In genomic region chr10:115469040-115469439, GRCm38 (mm10) we compare ENCODE assay signal across 14 mouse cellular contexts.
A peak's percentile ranks its signal among the peaks of the same experiment; 100 is the strongest.
DNase-seq lines count a peak whose midpoint lies in the region; ATAC-seq and TF ChIP-seq lines count a peak whose summit lies in the region.
"Had no signal": no experiment of that assay in that cellular context is flagged by ENCODE, and none has a peak within 500 bp of the region (broad histone marks: within the 10 kb centered on the region; RNA-seq: fewer than 3 reads in every experiment).

No protein-coding gene starts in this region.

- ATAC-seq in intestine, embryonic 14.5 days (replicated peaks; ENCODE audit: low FRiP score, low TSS enrichment, low read depth) = no peak
- ATAC-seq in intestine, embryonic 16.5 days = no peak
- peak; percentile 94 for ATAC-seq in forebrain, embryonic 15.5 days (replicated peaks)
- ATAC-seq in midbrain, embryonic 16.5 days = peak; percentile 81
- no peak for ATAC-seq in liver, embryonic 12.5 days

- H3K36me3 ChIP-seq in intestine, embryonic 14.5 days (ENCODE audit: control insufficient read depth, insufficient read depth, low read length) = no peaks in the 10 kb centered on the region
- H3K36me3 ChIP-seq in intestine, embryonic 16.5 days (ENCODE audit: control insufficient read depth, insufficient read depth, low read length) = no peaks in the 10 kb centered on the region
- no peaks in the 10 kb centered on the region for H3K36me3 ChIP-seq in ES-E14 (ENCODE audit: control insufficient read depth, insufficient read depth, low read length, poor library complexity, severe bottlenecking)
- H3K36me3 ChIP-seq in forebrain, embryonic 15.5 days = no peaks in the 10 kb centered on the region
- H3K36me3 ChIP-seq in midbrain, embryonic 16.5 days (ENCODE audit: control insufficient read depth, insufficient read depth, low read length) = no peaks in the 10 kb centered on the region
- no peaks in the 10 kb centered on the region for H3K36me3 ChIP-seq in liver, embryonic 12.5 days
- H3K36me3 ChIP-seq: heart, embryonic 15.5 days; limb, embryonic 15.5 days had no signal

- H3K4me3 ChIP-seq in intestine, embryonic 14.5 days (ENCODE audit: low read depth, low read length) = no peak overlapping the region
- no peak overlapping the region for H3K4me3 ChIP-seq in intestine, embryonic 16.5 days (ENCODE audit: low read length)
- no peak overlapping the region for H3K4me3 ChIP-seq in ES-E14 (ENCODE audit: insufficient read depth in 1 of 2, low read depth in 1 of 2, low read length in 2 of 2, poor library complexity in 1 of 2, severe bottlenecking in 1 of 2)
- no peak overlapping the region for H3K4me3 ChIP-seq in forebrain, embryonic 15.5 days
- H3K4me3 ChIP-seq in midbrain, embryonic 16.5 days (ENCODE audit: low read depth, low read length) = no peak overlapping the region
- no peak overlapping the region for H3K4me3 ChIP-seq in liver, embryonic 12.5 days
- H3K4me3 ChIP-seq in cerebellum, adult 2 months (replicated peaks; ENCODE audit: insufficient read depth, low read depth, low read length) = no peak overlapping the region
- H3K4me3 ChIP-seq: embryonic facial prominence, embryonic 15.5 days; heart, embryonic 15.5 days; limb, embryonic 15.5 days had no signal

- no peak overlapping the region for H3K27ac ChIP-seq in intestine, embryonic 14.5 days (ENCODE audit: low read depth)
- no peak overlapping the region for H3K27ac ChIP-seq in intestine, embryonic 16.5 days (ENCODE audit: low read length)
- H3K27ac ChIP-seq in ES-E14 (ENCODE audit: insufficient read depth, low read depth, low read length, poor library complexity, severe bottlenecking) = no peak overlapping the region
- H3K27ac ChIP-seq in forebrain, embryonic 15.5 days (replicated peaks) = no peak overlapping the region
- H3K27ac ChIP-seq in midbrain, embryonic 16.5 days (ENCODE audit: low read length) = no peak overlapping the region
- H3K27ac ChIP-seq in liver, embryonic 12.5 days = no peak overlapping the region
- H3K27ac ChIP-seq in cerebellum, adult 2 months (ENCODE audit: insufficient read depth, low read length) = no peak overlapping the region
- H3K27ac ChIP-seq: embryonic facial prominence, embryonic 15.5 days; heart, embryonic 15.5 days; limb, embryonic 15.5 days had no signal

- 27% methylated on average over 7 of the region's 7 CpGs for WGBS in intestine, embryonic 14.5 days
- WGBS in intestine, embryonic 16.5 days = 36% methylated on average over 7 of the region's 7 CpGs
- whole genome bisulfite sequencing in forebrain, embryonic 15.5 days = 4% methylated on average over 7 of the region's 7 CpGs
- WGBS in midbrain, embryonic 16.5 days = 22% methylated on average over 7 of the region's 7 CpGs
- 34% methylated on average over 7 of the region's 7 CpGs for WGBS in liver, embryonic 12.5 days (ENCODE audit: insufficient replicate concordance)
- 44% methylated on average over 7 of the region's 7 CpGs for WGBS in cerebellum, adult 2 months

- H3K9me3 ChIP-seq in intestine, embryonic 14.5 days (ENCODE audit: control insufficient read depth, low read length) = no peaks in the 10 kb centered on the region
- no peaks in the 10 kb centered on the region for H3K9me3 ChIP-seq in intestine, embryonic 16.5 days (ENCODE audit: control insufficient read depth, low read length)
- H3K9me3 ChIP-seq in ES-E14 (ENCODE audit: control insufficient read depth, insufficient read depth, low read depth, low read length) = no peaks in the 10 kb centered on the region
- no peaks in the 10 kb centered on the region for H3K9me3 ChIP-seq in forebrain, embryonic 15.5 days
- H3K9me3 ChIP-seq in midbrain, embryonic 16.5 days (replicated peaks; ENCODE audit: control insufficient read depth, low read length, poor library complexity, severe bottlenecking) = no peaks in the 10 kb centered on the region
- H3K9me3 ChIP-seq in liver, embryonic 12.5 days (replicated peaks) = no peaks in the 10 kb centered on the region
- H3K9me3 ChIP-seq: embryonic facial prominence, embryonic 15.5 days; heart, embryonic 15.5 days; limb, embryonic 15.5 days had no signal

- no peaks in the 10 kb centered on the region for H3K27me3 ChIP-seq in intestine, embryonic 14.5 days (replicated peaks; ENCODE audit: control insufficient read depth, insufficient read depth, low read length)
- no peaks in the 10 kb centered on the region for H3K27me3 ChIP-seq in intestine, embryonic 16.5 days (replicated peaks; ENCODE audit: control insufficient read depth, insufficient read depth, low read length)
- H3K27me3 ChIP-seq in forebrain, embryonic 15.5 days = peaks cover 81% of the 10 kb centered on the region
- no peaks in the 10 kb centered on the region for H3K27me3 ChIP-seq in midbrain, embryonic 16.5 days (ENCODE audit: control insufficient read depth, insufficient read depth, low read depth, low read length)
- no peaks in the 10 kb centered on the region for H3K27me3 ChIP-seq in liver, embryonic 12.5 days (replicated peaks)
- no peaks in the 10 kb centered on the region for H3K27me3 ChIP-seq in cerebellum, adult 2 months (ENCODE audit: control insufficient read depth, insufficient read depth, low read length)
- H3K27me3 ChIP-seq: embryonic facial prominence, embryonic 15.5 days; heart, embryonic 15.5 days; limb, embryonic 15.5 days had no signal

- no peak for TF ChIP-seq CTCF in cerebellum, adult 2 months (IDR thresholded peaks at IDR 0.05; ENCODE audit: borderline replicate concordance, insufficient read depth, low read depth, low read length)

- peak; percentile 40 for DNase-seq in intestine, embryonic 14.5 days (ENCODE audit: low spot score)
- peak; percentile 76 for DNase-seq in ES-E14 (ENCODE audit: low read depth, low spot score)
- DNase-seq in urinary bladder, postnatal 10 days (ENCODE audit: low spot score) = no peak
- DNase-seq in cerebellum, adult 2 months = no peak
- DNase-seq: cerebellum, postnatal 14 days; kidney, adult 18-20 months; layer of hippocampus, postnatal 36 days had no signal

- TF ChIP-seq POLR2A in cerebellum, adult 2 months (IDR thresholded peaks at IDR 0.05; ENCODE audit: borderline replicate concordance, insufficient read depth, low read length) = no peak

- H3K4me1 ChIP-seq in intestine, embryonic 14.5 days (replicated peaks; ENCODE audit: control insufficient read depth, insufficient read depth, low read length) = no peaks in the 10 kb centered on the region
- no peaks in the 10 kb centered on the region for H3K4me1 ChIP-seq in intestine, embryonic 16.5 days (ENCODE audit: control insufficient read depth, insufficient read depth, low read length)
- peaks cover 0 to 2% of the 10 kb centered on the region in 2 experiments; a peak in 2 of 4 replicates for H3K4me1 ChIP-seq in ES-E14 (ENCODE audit: control insufficient read depth in 2 of 2, insufficient read depth in 2 of 2, low read length in 2 of 2, poor library complexity in 1 of 2)
- H3K4me1 ChIP-seq in forebrain, embryonic 15.5 days = peaks cover 9% of the 10 kb centered on the region
- no peaks in the 10 kb centered on the region for H3K4me1 ChIP-seq in midbrain, embryonic 16.5 days (ENCODE audit: control insufficient read depth, insufficient read depth, low read length)
- no peaks in the 10 kb centered on the region for H3K4me1 ChIP-seq in liver, embryonic 12.5 days
- no peaks in the 10 kb centered on the region for H3K4me1 ChIP-seq in cerebellum, adult 2 months (ENCODE audit: control insufficient read depth, insufficient read depth, low read length)
- H3K4me1 ChIP-seq: embryonic facial prominence, embryonic 15.5 days; heart, embryonic 15.5 days; limb, embryonic 15.5 days had no signal

- no peak overlapping the region for H3K4me2 ChIP-seq in intestine, embryonic 14.5 days (ENCODE audit: low read length)
- no peak overlapping the region for H3K4me2 ChIP-seq in intestine, embryonic 16.5 days (ENCODE audit: low read depth, low read length)
- H3K4me2 ChIP-seq in forebrain, embryonic 15.5 days (replicated peaks) = no peak overlapping the region
- no peak overlapping the region for H3K4me2 ChIP-seq in midbrain, embryonic 16.5 days (ENCODE audit: low read length)
- no peak overlapping the region for H3K4me2 ChIP-seq in liver, embryonic 12.5 days
- H3K4me2 ChIP-seq: embryonic facial prominence, embryonic 15.5 days; heart, embryonic 15.5 days; limb, embryonic 15.5 days had no signal

- in situ Hi-C loops in ES-E14 (cut with MboI; ENCODE audit: low sequenced_read_pairs in 2 of 2, unreplicated experiment in 2 of 2) = no loop called here

- H3K9ac ChIP-seq in intestine, embryonic 14.5 days (ENCODE audit: low read length) = no peak overlapping the region
- H3K9ac ChIP-seq in intestine, embryonic 16.5 days (ENCODE audit: low read depth, low read length) = no peak overlapping the region
- no peak overlapping the region for H3K9ac ChIP-seq in ES-E14 (ENCODE audit: insufficient read depth, low read depth, low read length, poor library complexity, severe bottlenecking)
- H3K9ac ChIP-seq in forebrain, embryonic 15.5 days (replicated peaks) = no peak overlapping the region
- H3K9ac ChIP-seq in midbrain, embryonic 16.5 days (ENCODE audit: low read depth, low read length) = no peak overlapping the region
- H3K9ac ChIP-seq in liver, embryonic 12.5 days = no peak overlapping the region
- H3K9ac ChIP-seq: embryonic facial prominence, embryonic 15.5 days; heart, embryonic 15.5 days; limb, embryonic 15.5 days had no signal

TF ChIP-seq in ES-E14, 5 proteins besides CTCF, POLR2A, EP300 and RAD21:
- no peak for TF ChIP-seq ZNF384 (IDR thresholded peaks at IDR 0.05; ENCODE audit: low read depth, low read length)
- TF ChIP-seq HCFC1 (IDR thresholded peaks at IDR 0.05; ENCODE audit: borderline replicate concordance, insufficient read depth, low read length) = no peak
- TF ChIP-seq MAFK (IDR thresholded peaks at IDR 0.05; ENCODE audit: insufficient read depth, low read depth, low read length) = peak; percentile 55; the same call in 1 of the 2 replicates

Comparison
In these comparisons a context has a peak if more than half of its experiments do, and no peak if none do; other contexts are left out.
1. ATAC-seq: peak in forebrain, embryonic 15.5 days (single experiment) and midbrain, embryonic 16.5 days (single experiment); none in intestine, embryonic 14.5 days (single experiment), intestine, embryonic 16.5 days (single experiment) and liver, embryonic 12.5 days (single experiment).
2. DNase-seq: peak in intestine, embryonic 14.5 days (single experiment) and ES-E14 (single experiment); none in urinary bladder, postnatal 10 days (single experiment) and cerebellum, adult 2 months (0 of 2).